Mouse (Mus musculus) heart, embryonic 10.5 days (tissue): ENCODE measurements around the gene Fabp3. TPM values are rescaled to one million over a fixed set of nuclear protein-coding genes. Genes with fewer than 3 reads are reported as not detected.

ENCODE experiments used
- DNase-seq: peaks from one replicate; pipeline ENCODE4 v3.0.0-alpha.2; 2017; ENCODE audit warnings: low spot score
- H3K27ac ChIP-seq: fragments of 300-500 bp; sonication (generic); 2 replicates; pipeline ENCODE4 v1.5.1; 2016; ENCODE audit warnings: mild to moderate bottlenecking
- H3K27me3 ChIP-seq: fragments of 300-500 bp; sonication (generic); 2 replicates; pipeline ENCODE4 v1.6.1; 2016; ENCODE audit warnings: mild to moderate bottlenecking; ENCODE audit not compliant: poor library complexity, insufficient read depth, severe bottlenecking
- H3K36me3 ChIP-seq: fragments of 300-500 bp; sonication (generic); 2 replicates; pipeline ENCODE4 v1.6.1; 2016; ENCODE audit warnings: mild to moderate bottlenecking, moderate library complexity
- H3K4me1 ChIP-seq: fragments of 300-500 bp; sonication (generic); 2 replicates; pipeline ENCODE4 v1.6.1; 2016; ENCODE audit warnings: mild to moderate bottlenecking
- H3K4me3 ChIP-seq: fragments of 300-500 bp; sonication (generic); 2 replicates; pipeline ENCODE4 v1.5.1; 2016; ENCODE audit warnings: mild to moderate bottlenecking, moderate library complexity
- H3K9me3 ChIP-seq: fragments of 300-500 bp; sonication (generic); 2 replicates; pipeline ENCODE4 v1.6.1; 2016; ENCODE audit warnings: mild to moderate bottlenecking, moderate library complexity
- WGBS: fragments of 180-500 bp; shearing (Covaris S2); methylation state at CpG from one replicate; pipeline ENCODE4 v1.1.7; 2016; 5-methylcytosine and 5-hydroxymethylcytosine counted together
- polyA plus RNA-seq: library from polyadenylated mRNA; unstranded; fragments of >200 nt; fragmentation: Nextera tagmentation; extraction: Ambion mirVana; gene quantifications from 2 replicates; pipeline ENCODE4 v1.2.1, GENCODE M21; 2016

Fabp3 gene
- polyA plus RNA-seq, 1 experiment from 2014 or later = 245 TPM

- WGBS = 2% methylated on average over 62 of the region's 62 CpGs
- no peak for DNase-seq
- peak overlapping the region; percentile 69 for H3K4me3 ChIP-seq
- H3K9me3 ChIP-seq = no peaks in the 10 kb centered on the region
- H3K36me3 ChIP-seq = no peaks in the 10 kb centered on the region
- peak overlapping the region; percentile 75 for H3K27ac ChIP-seq
- H3K4me1 ChIP-seq = peaks cover 22% of the 10 kb centered on the region
- H3K27me3 ChIP-seq = peaks cover 97% of the 10 kb centered on the region
Observed at GRCm38 (mm10) chr4:130275016-130275822, 33.2 kb upstream of the Fabp3 start.

GRCm38 (mm10) chr4:130275823-130276105 is 32.6 kb upstream of the Fabp3 start:
- 45% methylated on average over 5 of the region's 5 CpGs for WGBS
- no peak for DNase-seq

GRCm38 (mm10) chr4:130276573-130277176 is 31.7 kb upstream of the Fabp3 start:
- DNase-seq = no peak
- H3K36me3 ChIP-seq = no peaks in the 10 kb centered on the region
- H3K27me3 ChIP-seq = peaks cover 89% of the 10 kb centered on the region
- H3K9me3 ChIP-seq = no peaks in the 10 kb centered on the region
- H3K27ac ChIP-seq = no peak overlapping the region
- H3K4me1 ChIP-seq = peaks cover 22% of the 10 kb centered on the region
- no peak overlapping the region for H3K4me3 ChIP-seq
- 59% methylated on average over 7 of the region's 7 CpGs for WGBS

More at GRCm38 (mm10) chr4:130275823-130276105, 32.6 kb upstream of the Fabp3 start:
- Histone ChIP-seq H3K36me3 (no peaks in the 10 kb centered on the region), H3K4me3 (no peak overlapping the region), H3K9me3 (no peaks in the 10 kb centered on the region), H3K27me3 (peaks cover 97% of the 10 kb centered on the region), H3K27ac (no peak overlapping the region), H3K4me1 (peaks cover 22% of the 10 kb centered on the region)

- peaks cover 14% of the 10 kb centered on the region for H3K4me1 ChIP-seq
- no peak for DNase-seq
- H3K4me3 ChIP-seq = no peak within 1 kb of the TSS
- H3K9me3 ChIP-seq = no peaks in the 10 kb centered on the region
- H3K27ac ChIP-seq = no peak within 1 kb of the TSS
- no peaks in the 10 kb centered on the region for H3K36me3 ChIP-seq
- 64% methylated on average over 2 of the region's 2 CpGs for WGBS
- peaks cover 87% of the 10 kb centered on the region for H3K27me3 ChIP-seq
Observed at GRCm38 (mm10) chr4:130279105-130279504, 29.3 kb upstream of the Fabp3 start, which contains the start of gene Serinc2. TSS of gene Serinc2 (minus strand) at chr4:130279205.

GRCm38 (mm10) chr4:130282856-130283255 is 25.5 kb upstream of the Fabp3 start:
- peaks cover 74% of the 10 kb centered on the region for H3K27me3 ChIP-seq
- H3K36me3 ChIP-seq = no peaks in the 10 kb centered on the region
- H3K4me1 ChIP-seq = no peaks in the 10 kb centered on the region
- no peak overlapping the region for H3K27ac ChIP-seq
- H3K4me3 ChIP-seq = no peak overlapping the region
- no peaks in the 10 kb centered on the region for H3K9me3 ChIP-seq
- 74% methylated on average over 5 of the region's 5 CpGs for WGBS
- DNase-seq = no peak

- H3K27me3 ChIP-seq = peaks cover 66% of the 10 kb centered on the region
- no peaks in the 10 kb centered on the region for H3K9me3 ChIP-seq
- no peaks in the 10 kb centered on the region for H3K4me1 ChIP-seq
- no peak overlapping the region for H3K27ac ChIP-seq
- H3K4me3 ChIP-seq = no peak overlapping the region
- WGBS = 71% methylated on average over 9 of the region's 9 CpGs
- no peak for DNase-seq
- H3K36me3 ChIP-seq = no peaks in the 10 kb centered on the region
Observed at GRCm38 (mm10) chr4:130283826-130284225, 24.6 kb upstream of the Fabp3 start.

GRCm38 (mm10) chr4:130286531-130286930 is 21.9 kb upstream of the Fabp3 start:
- DNase-seq = no peak
- Histone ChIP-seq H3K36me3 (no peaks in the 10 kb centered on the region), H3K9me3 (no peaks in the 10 kb centered on the region), H3K4me1 (no peaks in the 10 kb centered on the region), H3K27me3 (peaks cover 48% of the 10 kb centered on the region), H3K4me3 (no peak overlapping the region), H3K27ac (no peak overlapping the region)
- 42% methylated on average over 3 of the region's 3 CpGs for WGBS

GRCm38 (mm10) chr4:130289824-130290223 is 18.6 kb upstream of the Fabp3 start:
- Histone ChIP-seq H3K36me3 (no peaks in the 10 kb centered on the region), H3K4me1 (0 out of 2 replicates have a peak, but pooled peaks cover 2% of the 10 kb centered on the region), H3K4me3 (no peak overlapping the region), H3K27me3 (peaks cover 21% of the 10 kb centered on the region), H3K27ac (no peak overlapping the region), H3K9me3 (no peaks in the 10 kb centered on the region)
- no peak for DNase-seq
- WGBS = 61% methylated on average over 3 of the region's 3 CpGs

GRCm38 (mm10) chr4:130292271-130292670 is 16.1 kb upstream of the Fabp3 start:
- Histone ChIP-seq H3K36me3 (no peaks in the 10 kb centered on the region), H3K4me3 (no peak overlapping the region), H3K9me3 (no peaks in the 10 kb centered on the region), H3K27ac (peak overlapping the region; percentile 70; the same call in 1 of the 2 replicates), H3K27me3 (peaks cover 6% of the 10 kb centered on the region), H3K4me1 (peaks cover 13% of the 10 kb centered on the region)
- 5% methylated on average over 4 of the region's 4 CpGs for whole genome bisulfite sequencing
- DNase-seq = peak; percentile 90

- Histone ChIP-seq H3K27me3 (peaks cover 3% of the 10 kb centered on the region), H3K4me3 (no peak overlapping the region), H3K36me3 (no peaks in the 10 kb centered on the region), H3K27ac (no peak overlapping the region), H3K4me1 (peaks cover 20% of the 10 kb centered on the region), H3K9me3 (no peaks in the 10 kb centered on the region)
- no peak for DNase-seq
- 73% methylated on average over 8 of the region's 8 CpGs for WGBS
Observed at GRCm38 (mm10) chr4:130294513-130294912, 13.9 kb upstream of the Fabp3 start.

- WGBS = 53% methylated on average over 23 of the region's 23 CpGs
- Histone ChIP-seq H3K27me3 (peaks cover 3% of the 10 kb centered on the region), H3K36me3 (no peaks in the 10 kb centered on the region), H3K4me3 (peak overlapping the region; percentile 18; the same call in 1 of the 2 replicates), H3K27ac (peak overlapping the region; percentile 56; the same call in 1 of the 2 replicates), H3K9me3 (no peaks in the 10 kb centered on the region), H3K4me1 (peaks cover 22% of the 10 kb centered on the region)
- DNase-seq = peak; percentile 84
Observed at GRCm38 (mm10) chr4:130295047-130295745, 13.2 kb upstream of the Fabp3 start.

- peaks cover 22% of the 10 kb centered on the region for H3K4me1 ChIP-seq
- 74% methylated on average over 13 of the region's 13 CpGs for WGBS
- no peak for DNase-seq
- peaks cover 12% of the 10 kb centered on the region for H3K27me3 ChIP-seq
- H3K9me3 ChIP-seq = no peaks in the 10 kb centered on the region
- peak overlapping the region; percentile 37; the same call in 1 of the 2 replicates for H3K27ac ChIP-seq
- no peak overlapping the region for H3K4me3 ChIP-seq
- H3K36me3 ChIP-seq = no peaks in the 10 kb centered on the region
Observed at GRCm38 (mm10) chr4:130296243-130296965, 12.0 kb upstream of the Fabp3 start.
